Mouse (Mus musculus) gastrocnemius, postnatal 10 days (tissue): ENCODE measurements at regions not wholly inside any gene's neighbourhood (a gene's known extent, or its start where the extent isn't known, plus 50 kb on each side); places are given as distances from the start of the nearest gene placed in this dataset.

Experiments used
- DNase-seq: peaks from one replicate; pipeline ENCODE4 v3.0.0; 2021; ENCODE audit warnings: mixed read lengths

DNA sequence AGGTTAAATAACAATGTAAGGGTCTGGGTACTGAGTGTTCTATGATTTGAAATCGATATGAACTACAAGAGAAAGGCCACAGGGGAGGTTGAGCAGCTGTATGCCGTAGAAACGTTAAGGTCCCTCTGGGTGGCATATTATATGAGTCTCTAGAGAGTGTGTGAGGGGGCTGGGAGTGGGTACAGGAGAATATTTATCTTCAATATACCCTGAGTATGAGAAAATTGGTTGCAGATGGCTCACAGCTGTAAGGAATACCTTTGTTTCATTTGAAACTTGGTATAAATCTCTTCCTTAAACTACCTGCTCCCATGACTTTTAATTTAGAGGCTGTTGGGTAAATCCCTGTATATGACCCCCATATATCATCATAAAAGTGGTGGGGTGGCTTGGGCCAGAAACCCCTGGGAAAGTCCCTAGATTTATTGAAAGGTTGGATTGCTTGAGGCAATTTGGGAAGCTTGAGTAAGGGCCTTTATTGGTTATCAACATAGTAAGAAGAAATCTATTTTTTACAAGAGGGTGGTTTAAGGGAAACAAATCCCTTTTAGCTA is 128.7 kb upstream of the Prkg2 start:
- no peak for DNase-seq

DNA sequence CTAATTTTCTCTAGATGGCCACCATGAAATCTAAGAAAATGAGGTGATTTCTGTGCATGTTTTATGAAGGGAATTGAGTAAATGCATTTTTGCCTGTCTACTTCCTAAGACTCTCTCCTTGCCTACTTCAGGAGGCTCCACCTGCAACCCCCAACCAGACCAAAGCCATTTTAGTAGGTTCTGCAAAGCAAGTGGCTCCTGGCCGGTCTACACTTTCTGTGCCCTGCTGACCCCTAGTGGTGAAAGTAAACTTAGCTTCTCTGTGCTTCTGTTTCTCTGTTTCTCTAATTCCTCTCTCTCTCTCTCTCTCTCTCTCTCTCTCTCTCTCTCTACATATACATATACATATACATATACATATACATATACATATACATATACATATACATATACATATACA is 120.8 kb upstream of the Prkg2 start:
- DNase-seq = peak; percentile 38

DNA sequence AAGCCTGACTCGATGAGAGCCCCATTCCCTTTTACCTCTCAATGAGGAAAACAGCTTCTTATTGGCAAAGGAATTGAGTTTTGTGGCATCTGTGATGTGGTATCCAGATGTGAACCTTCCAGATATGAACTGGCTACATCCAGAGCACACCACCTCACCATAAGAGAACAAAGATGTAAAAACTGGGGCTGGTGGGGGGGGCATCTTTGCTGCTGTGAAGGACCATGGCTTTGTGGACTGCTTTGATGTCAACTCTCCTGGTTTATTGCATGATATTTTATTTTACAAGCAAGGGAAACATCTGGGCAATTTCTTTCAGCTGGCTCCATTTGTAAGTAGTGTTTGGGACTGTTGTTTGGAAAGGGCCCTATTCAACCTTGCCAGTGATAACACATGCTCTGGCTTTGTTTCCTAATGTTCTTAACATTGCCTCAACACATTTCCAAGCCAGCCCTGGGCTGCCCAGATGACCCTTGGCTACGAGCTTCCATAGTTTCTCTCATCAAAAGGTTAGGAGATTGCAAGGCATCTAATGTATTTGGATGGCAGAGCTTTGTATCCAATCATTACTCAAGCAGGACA is 116.2 kb upstream of the Prkg2 start:
- no peak for DNase-seq

DNA sequence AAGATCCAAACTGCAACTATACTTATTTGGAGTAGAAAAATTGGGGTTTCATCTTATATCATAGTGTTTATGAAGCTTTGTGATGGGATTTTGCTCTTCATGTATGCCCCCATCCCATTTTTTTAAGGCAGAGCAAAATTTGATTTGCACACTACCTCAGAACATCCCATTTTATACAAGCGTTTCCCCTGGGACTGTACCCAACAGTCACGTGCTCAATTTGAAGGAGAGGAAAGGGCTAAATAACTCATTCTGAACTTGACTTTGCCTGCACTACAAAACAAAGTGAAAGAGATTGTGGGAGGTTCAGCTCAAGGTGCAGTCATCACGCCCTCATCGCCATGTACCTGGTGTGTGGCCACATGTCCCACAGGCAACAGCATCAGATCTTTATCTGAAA is 115.1 kb upstream of the Prkg2 start:
- no peak for DNase-seq

DNA sequence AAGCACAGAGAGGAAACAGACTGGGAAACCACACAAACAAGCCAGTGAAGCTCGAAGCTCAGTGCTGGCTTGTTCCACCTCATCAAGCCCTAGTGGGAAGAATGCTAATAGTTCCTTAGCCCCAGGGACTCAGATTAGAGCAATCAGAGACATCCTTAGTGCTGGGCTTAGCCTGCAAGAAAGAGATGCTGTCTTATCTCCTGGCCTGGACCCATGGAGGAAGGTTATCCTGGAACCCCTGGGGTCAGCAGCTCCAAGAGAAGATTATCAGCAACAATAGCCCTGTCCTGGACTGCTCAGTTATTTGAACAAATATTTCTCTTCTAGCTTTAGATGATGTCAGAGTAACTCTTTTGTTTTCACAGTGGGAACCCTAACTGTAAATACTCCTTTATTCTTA is 112.8 kb upstream of the Prkg2 start:
- no peak for DNase-seq

DNA sequence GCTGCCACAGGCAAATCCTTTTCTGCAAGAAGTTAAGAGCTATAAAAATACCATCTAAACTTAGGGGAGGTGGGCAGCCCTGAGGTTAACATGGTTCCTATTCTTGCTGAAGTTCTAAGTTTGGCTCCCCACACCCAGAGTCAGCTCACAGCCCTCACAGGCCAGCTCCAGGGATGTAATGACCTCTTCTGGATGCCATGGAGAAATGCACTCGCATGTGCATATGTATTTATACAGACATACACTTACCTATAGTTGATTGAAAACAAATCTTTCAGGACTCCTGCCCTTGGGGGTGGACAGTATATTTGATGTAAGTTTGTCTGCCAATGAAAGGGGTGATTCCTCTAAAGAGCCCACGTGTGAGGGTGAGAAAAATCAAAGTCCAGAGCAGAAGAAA is 95.5 kb upstream of the Prkg2 start:
- DNase-seq = no peak

DNA sequence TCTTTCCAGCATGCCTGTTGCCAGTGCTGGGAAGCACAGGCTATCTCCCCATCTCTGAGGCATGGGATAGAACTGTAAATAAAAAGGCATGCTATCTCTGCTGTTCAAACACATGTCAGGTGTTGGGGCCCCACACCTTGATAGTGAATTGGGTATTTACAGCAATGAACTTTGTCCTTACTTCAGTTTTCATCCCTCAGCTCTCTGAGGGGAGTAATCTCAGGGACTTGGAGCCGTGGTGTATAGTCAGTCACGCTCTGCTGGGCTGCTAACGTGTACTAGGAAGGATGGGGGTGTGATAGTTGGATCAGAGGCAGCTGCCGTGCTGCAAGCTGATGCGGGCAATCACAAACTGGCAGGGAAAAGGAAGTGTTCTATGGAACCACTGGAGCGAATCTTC is 91.5 kb upstream of the Prkg2 start:
- no peak for DNase-seq

DNA sequence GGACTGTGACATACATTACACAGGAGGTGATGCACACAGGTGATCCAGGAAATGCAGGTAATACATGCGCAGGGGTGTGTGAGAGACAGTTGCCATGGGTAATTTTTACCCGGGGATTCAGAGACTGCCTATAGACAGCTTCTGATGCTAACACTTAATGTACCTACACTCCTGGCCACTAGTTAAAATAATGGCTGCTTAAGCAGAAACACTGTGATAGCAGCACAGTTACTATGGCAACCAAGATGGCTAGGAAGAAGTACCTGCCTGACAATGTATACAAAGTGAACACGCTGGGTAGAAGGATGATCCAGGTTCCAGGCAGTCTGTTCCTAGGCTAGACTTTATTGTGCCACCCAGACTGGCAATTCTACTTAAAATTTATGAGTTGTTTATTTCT is 88.3 kb upstream of the Prkg2 start:
- DNase-seq = no peak

DNA sequence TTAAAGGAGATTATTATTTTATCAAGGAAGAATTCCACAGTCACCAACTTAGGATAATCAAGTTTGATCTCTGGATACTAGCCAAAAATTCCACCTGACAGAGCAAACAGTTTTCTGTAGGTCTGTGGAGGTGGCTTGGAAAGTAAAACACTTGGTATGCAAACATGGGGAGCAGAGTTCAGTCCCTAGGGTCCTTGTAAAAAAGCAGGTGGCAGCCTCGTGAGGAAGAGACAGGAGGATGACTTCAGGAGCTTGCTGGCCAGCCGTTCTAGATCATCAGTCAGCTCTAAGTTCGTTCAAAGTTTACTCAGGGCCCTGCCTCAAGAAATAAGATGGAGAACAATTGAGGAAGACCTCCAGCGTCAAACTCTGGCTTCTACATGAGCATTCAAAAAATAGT is 74.6 kb upstream of the Prkg2 start:
- DNase-seq = no peak

DNA sequence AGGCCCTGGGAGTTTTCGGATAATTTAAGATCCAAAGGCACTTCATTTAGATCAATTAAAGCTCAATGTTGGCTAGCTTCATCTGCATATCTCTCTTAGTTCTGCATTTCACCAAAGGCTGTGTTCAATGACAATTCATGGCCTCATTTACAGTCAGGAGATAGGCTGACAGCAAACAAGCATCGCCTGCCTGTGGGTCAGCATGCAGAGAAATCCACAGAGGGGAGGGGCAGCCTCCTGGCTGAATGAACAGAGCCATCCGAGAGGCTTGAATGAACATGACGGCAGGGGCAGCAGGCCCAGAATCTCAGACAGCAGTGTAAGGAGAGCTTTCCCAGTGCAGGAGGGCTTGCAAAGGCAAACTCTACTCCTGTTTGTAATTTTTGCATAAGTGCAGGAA is 74.1 kb upstream of the Prkg2 start:
- DNase-seq = no peak

DNA sequence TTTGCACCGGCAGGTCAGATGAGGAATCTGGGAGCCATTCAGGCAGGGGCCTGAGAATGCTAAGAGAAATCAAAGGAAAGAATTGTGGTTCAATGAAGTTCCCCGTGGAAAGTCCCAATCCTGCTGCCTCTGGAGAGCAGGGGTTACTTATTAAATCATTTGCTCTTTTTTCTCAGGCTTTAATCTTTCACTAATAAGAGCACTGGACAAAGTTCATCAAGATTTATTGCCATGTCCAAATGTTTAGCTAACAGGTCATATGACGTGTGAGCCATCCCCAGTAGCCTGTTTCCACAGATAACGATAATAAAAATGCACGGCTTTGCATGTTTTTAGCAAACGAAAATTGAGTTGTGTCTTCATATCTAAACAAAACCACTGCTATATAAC is 62.6 kb upstream of the Prkg2 start:
- no peak for DNase-seq

DNA sequence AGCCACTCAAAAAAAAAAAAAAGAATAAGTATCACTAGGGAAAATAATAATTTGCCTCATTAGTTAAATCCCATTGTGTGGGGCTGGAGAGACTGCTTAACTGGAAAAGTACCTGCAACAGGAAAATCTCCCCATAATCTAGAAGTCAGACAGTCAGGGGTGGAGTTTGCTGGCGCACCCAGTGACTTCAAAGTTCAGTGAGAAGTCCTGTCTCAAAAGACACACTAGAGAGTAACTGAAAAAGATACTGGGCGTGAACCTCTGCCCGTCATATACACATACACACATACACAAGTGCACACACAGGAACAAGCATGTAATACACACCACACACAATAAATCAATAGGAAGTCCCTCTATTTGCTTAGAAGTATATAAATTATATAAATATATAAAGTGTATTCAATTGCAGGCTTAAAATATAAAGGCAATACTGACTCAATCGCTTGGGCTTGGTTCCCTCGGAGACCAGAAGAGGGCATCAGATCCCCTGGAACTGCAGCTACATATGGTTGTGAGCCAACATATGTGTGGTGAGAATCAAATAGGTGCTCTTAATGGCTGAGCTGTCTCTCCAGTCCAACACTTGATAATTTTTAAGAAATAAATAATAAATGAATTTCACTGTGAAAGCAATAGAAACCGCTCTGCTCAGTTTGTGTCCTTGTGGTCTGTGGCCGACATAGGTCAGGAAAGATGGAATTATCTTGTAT is 62.0 kb upstream of the Prkg2 start:
- DNase-seq = no peak
